Mouse (Mus musculus) G1E (cell line): ENCODE measurements around the gene Cacna1c.

Source experiments
- CTCF ChIP-seq: IDR thresholded peaks from 2 replicates; pipeline ENCODE4 v1.5.1; 2012; ENCODE audit warnings: low read depth, low read length, inconsistent platforms, mixed read lengths
- GATA1 ChIP-seq: IDR thresholded peaks from 2 replicates; pipeline ENCODE4 v1.6.1; 2012; ENCODE audit warnings: borderline replicate concordance, low read length, inconsistent platforms, mixed read lengths
- GATA2 ChIP-seq: IDR thresholded peaks from 2 replicates; pipeline ENCODE4 v1.6.1; 2012; ENCODE audit warnings: low read depth, low read length, inconsistent platforms, borderline replicate concordance
- POLR2AphosphoS5 ChIP-seq: IDR thresholded peaks from 2 replicates; pipeline ENCODE4 v1.6.1; 2012; ENCODE audit warnings: low read depth, low read length, inconsistent platforms; ENCODE audit not compliant: insufficient replicate concordance
- TAL1 ChIP-seq: conservative IDR thresholded peaks from 2 replicates; pipeline ENCODE4 v1.6.1; 2012; ENCODE audit warnings: low read depth, low read length, inconsistent platforms, mixed read lengths

- TF ChIP-seq GATA2: no peak
- no peak for TF ChIP-seq CTCF
- TF ChIP-seq GATA1: no peak
- no peak for TF ChIP-seq TAL1
- TF ChIP-seq POLR2AphosphoS5: no peak
Measured at GRCm38 (mm10) chr6:118865777-118866380, 330.3 kb downstream of the Cacna1c start.
